Mouse (Mus musculus): ENCODE data around the gene 4933434E20Rik.

DNA sequence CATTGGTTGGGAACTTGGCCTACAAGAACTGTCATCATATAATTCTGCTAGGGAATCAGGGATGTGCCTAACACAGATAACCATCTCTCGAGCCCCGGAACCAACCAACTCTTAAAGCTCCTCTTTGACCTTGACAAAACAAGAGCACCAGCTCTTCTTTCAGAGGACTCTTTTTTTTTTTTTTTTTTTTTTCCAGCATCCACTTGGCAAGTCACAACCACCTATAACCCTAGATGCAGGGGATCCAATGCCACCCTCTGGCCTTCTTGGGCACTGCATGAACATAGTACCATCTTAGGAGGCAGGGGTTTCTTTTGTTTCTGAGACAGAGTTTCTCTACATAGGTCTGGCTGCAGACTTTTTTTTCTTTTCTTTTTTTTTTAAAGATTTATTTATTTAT lies 62.9 kb downstream of the 4933434E20Rik start:
- no peak for TF ChIP-seq CTCF (IDR thresholded peaks at IDR 0.05; ENCODE audit: borderline replicate concordance, insufficient read depth, low read depth, low read length)
- no peak for TF ChIP-seq POLR2A (IDR thresholded peaks at IDR 0.05; ENCODE audit: borderline replicate concordance, insufficient read depth, low read length)
